Mouse (Mus musculus) midbrain, embryonic 12.5 days (tissue): ENCODE results near the gene Msantd2. TPM values are rescaled to one million over a fixed set of nuclear protein-coding genes. Genes with fewer than 3 reads are reported as not detected.

Experiments
- ATAC-seq: fragments of 200-750 bp; cut with Nextera tagmentation; 2 replicates; pipeline ENCODE4 v1.8.0; 2017; ENCODE audit warnings: low read depth, moderate TSS enrichment, moderate library complexity; ENCODE audit not compliant: low FRiP score
- H3K27ac ChIP-seq: fragments of 300-500 bp; sonication (generic); replicated peaks from 2 replicates; pipeline ENCODE4 v1.5.1; 2016; ENCODE audit warnings: mild to moderate bottlenecking
- H3K27me3 ChIP-seq: fragments of 300-500 bp; sonication (generic); 2 replicates; pipeline ENCODE4 v1.6.1; 2016; ENCODE audit warnings: mild to moderate bottlenecking
- H3K36me3 ChIP-seq: fragments of 300-500 bp; sonication (generic); 2 replicates; pipeline ENCODE4 v1.6.1; 2016
- H3K4me1 ChIP-seq: fragments of 300-500 bp; sonication (generic); 2 replicates; pipeline ENCODE4 v1.6.1; 2016
- H3K4me2 ChIP-seq: fragments of 300-500 bp; sonication (generic); replicated peaks from 2 replicates; pipeline ENCODE4 v1.6.1; 2016; ENCODE audit warnings: mild to moderate bottlenecking, moderate library complexity
- H3K4me3 ChIP-seq: fragments of 300-500 bp; sonication (generic); 2 replicates; pipeline ENCODE4 v1.5.1; 2016; ENCODE audit warnings: mild to moderate bottlenecking
- H3K9ac ChIP-seq: fragments of 300-500 bp; sonication (generic); replicated peaks from 2 replicates; pipeline ENCODE4 v1.6.1; 2016; ENCODE audit warnings: mild to moderate bottlenecking, moderate library complexity
- H3K9me3 ChIP-seq: fragments of 300-500 bp; sonication (generic); 2 replicates; pipeline ENCODE4 v1.6.1; 2016; ENCODE audit warnings: mild to moderate bottlenecking
- WGBS: fragments of 180-500 bp; shearing (Covaris S2); methylation state at CpG from one replicate; pipeline ENCODE4 v1.1.7; 2016; 5-methylcytosine and 5-hydroxymethylcytosine counted together
- polyA plus RNA-seq: library from polyadenylated mRNA; unstranded; fragments of >200 nt; fragmentation: Nextera tagmentation; extraction: Ambion mirVana; gene quantifications from 2 replicates; pipeline ENCODE4 v1.2.1, GENCODE M21; 2016

Gene Msantd2
- polyA plus RNA-seq, 1 experiment from 2014 or later: 45.7 TPM

GRCm38 (mm10) chr9:37530888-37531705 lies 42.0 kb downstream of the Msantd2 start:
- Histone ChIP-seq H3K9me3 (no peaks in the 10 kb centered on the region), H3K27ac (no peak overlapping the region), H3K4me1 (peaks cover 34% of the 10 kb centered on the region), H3K36me3 (no peaks in the 10 kb centered on the region), H3K4me3 (peak overlapping the region; percentile 39), H3K9ac (0 out of 2 replicates have a peak overlapping the region, but pooled peaks have one; percentile 46), H3K27me3 (peaks cover 67% of the 10 kb centered on the region), H3K4me2 (peak overlapping the region; percentile 59)
- peak; percentile 50; the same call in 1 of the 2 replicates for ATAC-seq
- 2% methylated on average over 31 of the region's 31 CpGs for WGBS

GRCm38 (mm10) chr9:37536851-37537250 lies 47.7 kb downstream of the Msantd2 start:
- no peak overlapping the region for H3K9ac ChIP-seq
- H3K9me3 ChIP-seq: no peaks in the 10 kb centered on the region
- 89% methylated on average over 4 of the region's 4 CpGs for WGBS
- no peaks in the 10 kb centered on the region for H3K4me1 ChIP-seq
- H3K4me2 ChIP-seq: no peak overlapping the region
- peaks cover 47% of the 10 kb centered on the region for H3K27me3 ChIP-seq
- H3K4me3 ChIP-seq: no peak overlapping the region
- no peaks in the 10 kb centered on the region for H3K36me3 ChIP-seq
- no peak overlapping the region for H3K27ac ChIP-seq
- ATAC-seq: no peak

- Histone ChIP-seq H3K9ac (no peak overlapping the region), H3K4me2 (no peak overlapping the region), H3K4me3 (no peak overlapping the region), H3K27ac (no peak overlapping the region), H3K4me1 (no peaks in the 10 kb centered on the region), H3K36me3 (no peaks in the 10 kb centered on the region), H3K9me3 (no peaks in the 10 kb centered on the region), H3K27me3 (peaks cover 49% of the 10 kb centered on the region)
- ATAC-seq: no peak
- 85% methylated on average over 5 of the region's 5 CpGs for WGBS
Measured at GRCm38 (mm10) chr9:37537658-37538250, 48.6 kb downstream of the Msantd2 start.

GRCm38 (mm10) chr9:37539170-37540025 lies 50.3 kb downstream of the Msantd2 start, which contains the start of gene Vsig2:
TSS of gene Vsig2 (plus strand) at chr9:37539255.
- Histone ChIP-seq H3K36me3 (no peaks in the 10 kb centered on the region), H3K27ac (no peak within 1 kb of the TSS), H3K4me1 (peaks cover 3% of the 10 kb centered on the region), H3K4me3 (no peak within 1 kb of the TSS), H3K9ac (no peak within 1 kb of the TSS), H3K27me3 (peaks cover 61% of the 10 kb centered on the region), H3K4me2 (no peak within 1 kb of the TSS), H3K9me3 (no peaks in the 10 kb centered on the region)
- WGBS: 50% methylated on average over 23 of the region's 23 CpGs
- no peak for ATAC-seq

GRCm38 (mm10) chr9:37540226-37540625 lies 51.1 kb downstream of the Msantd2 start:
- Histone ChIP-seq H3K4me1 (peaks cover 10% of the 10 kb centered on the region), H3K27ac (no peak overlapping the region), H3K4me3 (no peak overlapping the region), H3K4me2 (no peak overlapping the region), H3K27me3 (peaks cover 69% of the 10 kb centered on the region), H3K9me3 (no peaks in the 10 kb centered on the region), H3K9ac (no peak overlapping the region), H3K36me3 (no peaks in the 10 kb centered on the region)
- 95% methylated on average over 4 of the region's 4 CpGs for WGBS
- ATAC-seq: no peak

GRCm38 (mm10) chr9:37540701-37541575 lies 51.8 kb downstream of the Msantd2 start:
- Histone ChIP-seq H3K4me1 (peaks cover 15% of the 10 kb centered on the region), H3K4me2 (no peak overlapping the region), H3K9ac (no peak overlapping the region), H3K36me3 (no peaks in the 10 kb centered on the region), H3K9me3 (no peaks in the 10 kb centered on the region), H3K27ac (no peak overlapping the region), H3K4me3 (no peak overlapping the region), H3K27me3 (peaks cover 76% of the 10 kb centered on the region)
- ATAC-seq: no peak
- WGBS: 85% methylated on average over 6 of the region's 6 CpGs

GRCm38 (mm10) chr9:37541851-37542642 lies 52.9 kb downstream of the Msantd2 start:
- WGBS: 78% methylated on average over 7 of the region's 7 CpGs
- peaks cover 82% of the 10 kb centered on the region for H3K27me3 ChIP-seq

GRCm38 (mm10) chr9:37543869-37544440 lies 54.8 kb downstream of the Msantd2 start:
- Histone ChIP-seq H3K4me1 (peaks cover 16% of the 10 kb centered on the region), H3K9ac (no peak overlapping the region), H3K4me2 (peak overlapping the region; percentile 54), H3K27me3 (peaks cover 88% of the 10 kb centered on the region), H3K36me3 (no peaks in the 10 kb centered on the region), H3K9me3 (no peaks in the 10 kb centered on the region), H3K27ac (no peak overlapping the region), H3K4me3 (peak overlapping the region; percentile 32)
- no peak for ATAC-seq
- 24% methylated on average over 12 of the region's 12 CpGs for WGBS

More at GRCm38 (mm10) chr9:37541851-37542642, 52.9 kb downstream of the Msantd2 start:
- no peak overlapping the region for H3K9ac ChIP-seq
- peaks cover 16% of the 10 kb centered on the region for H3K4me1 ChIP-seq
- no peaks in the 10 kb centered on the region for H3K9me3 ChIP-seq
- H3K4me3 ChIP-seq: no peak overlapping the region
- no peak overlapping the region for H3K27ac ChIP-seq
- no peaks in the 10 kb centered on the region for H3K36me3 ChIP-seq
- H3K4me2 ChIP-seq: no peak overlapping the region
- ATAC-seq: no peak

- peak; percentile 69 for ATAC-seq
- Histone ChIP-seq H3K4me3 (peak overlapping the region; percentile 32), H3K4me1 (peaks cover 16% of the 10 kb centered on the region), H3K9ac (no peak overlapping the region), H3K36me3 (no peaks in the 10 kb centered on the region), H3K27ac (no peak overlapping the region), H3K27me3 (peaks cover 94% of the 10 kb centered on the region), H3K4me2 (peak overlapping the region; percentile 54), H3K9me3 (no peaks in the 10 kb centered on the region)
- under 1% methylated on average over 29 of the region's 29 CpGs for WGBS
Measured at GRCm38 (mm10) chr9:37544447-37545165, 55.5 kb downstream of the Msantd2 start.

GRCm38 (mm10) chr9:37545166-37545610 lies 56.1 kb downstream of the Msantd2 start:
- Histone ChIP-seq H3K9me3 (no peaks in the 10 kb centered on the region), H3K4me3 (peak overlapping the region; percentile 32), H3K36me3 (no peaks in the 10 kb centered on the region), H3K9ac (no peak overlapping the region), H3K4me1 (peaks cover 16% of the 10 kb centered on the region), H3K4me2 (peak overlapping the region; percentile 54), H3K27ac (no peak overlapping the region), H3K27me3 (peaks cover 94% of the 10 kb centered on the region)
- peak; percentile 42 for ATAC-seq
- WGBS: 6% methylated on average over 13 of the region's 17 CpGs
